Mouse (Mus musculus): ENCODE results near the gene Rpl7l1.
"Not testable (repeated sequence)": the region's sequence is repeated elsewhere in the genome, so short reads cannot be mapped to it uniquely, and the experiment has no call there.

Rpl7l1 gene

DNA sequence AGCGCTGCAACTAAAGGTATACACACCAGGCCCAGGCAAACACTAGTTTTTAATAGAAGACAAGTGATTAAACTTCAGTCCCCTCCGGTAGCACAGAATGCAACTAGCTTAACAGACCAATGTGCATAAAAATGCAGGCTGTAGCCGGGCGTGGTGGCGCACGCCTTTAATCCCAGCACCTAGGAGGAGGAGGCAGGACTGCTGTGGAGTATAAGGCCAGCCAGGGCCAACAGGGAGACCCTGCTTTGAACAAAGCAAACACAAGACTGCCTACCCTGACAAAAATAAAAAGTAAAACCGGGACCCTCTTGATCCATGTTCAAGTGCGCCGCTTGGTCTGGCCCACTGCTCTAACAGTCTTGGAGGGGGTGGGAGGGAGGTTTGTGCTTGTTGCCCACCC, 7.4 kb downstream of the Rpl7l1 start:
- no peak for DNase-seq (ENCODE audit: low read depth, low spot score)

DNA sequence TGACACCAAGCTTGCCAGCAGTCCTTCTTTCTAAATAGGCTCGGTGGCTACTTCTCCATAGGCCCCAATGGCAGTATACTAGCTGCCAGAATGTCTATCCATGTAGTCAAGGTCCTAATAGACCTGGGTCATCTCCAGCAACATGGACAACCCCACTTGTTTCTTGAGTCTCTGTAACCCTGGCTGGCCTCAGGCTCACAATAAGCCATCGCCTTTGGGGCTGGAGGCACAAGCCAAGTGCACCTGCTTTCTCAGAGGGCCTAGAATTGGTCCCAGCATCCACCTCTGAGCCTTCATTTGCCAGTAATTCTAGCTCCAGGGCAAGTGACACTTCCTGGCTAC, 8.4 kb downstream of the Rpl7l1 start:
- DNase-seq (ENCODE audit: low read depth, low spot score), result no peak

DNA sequence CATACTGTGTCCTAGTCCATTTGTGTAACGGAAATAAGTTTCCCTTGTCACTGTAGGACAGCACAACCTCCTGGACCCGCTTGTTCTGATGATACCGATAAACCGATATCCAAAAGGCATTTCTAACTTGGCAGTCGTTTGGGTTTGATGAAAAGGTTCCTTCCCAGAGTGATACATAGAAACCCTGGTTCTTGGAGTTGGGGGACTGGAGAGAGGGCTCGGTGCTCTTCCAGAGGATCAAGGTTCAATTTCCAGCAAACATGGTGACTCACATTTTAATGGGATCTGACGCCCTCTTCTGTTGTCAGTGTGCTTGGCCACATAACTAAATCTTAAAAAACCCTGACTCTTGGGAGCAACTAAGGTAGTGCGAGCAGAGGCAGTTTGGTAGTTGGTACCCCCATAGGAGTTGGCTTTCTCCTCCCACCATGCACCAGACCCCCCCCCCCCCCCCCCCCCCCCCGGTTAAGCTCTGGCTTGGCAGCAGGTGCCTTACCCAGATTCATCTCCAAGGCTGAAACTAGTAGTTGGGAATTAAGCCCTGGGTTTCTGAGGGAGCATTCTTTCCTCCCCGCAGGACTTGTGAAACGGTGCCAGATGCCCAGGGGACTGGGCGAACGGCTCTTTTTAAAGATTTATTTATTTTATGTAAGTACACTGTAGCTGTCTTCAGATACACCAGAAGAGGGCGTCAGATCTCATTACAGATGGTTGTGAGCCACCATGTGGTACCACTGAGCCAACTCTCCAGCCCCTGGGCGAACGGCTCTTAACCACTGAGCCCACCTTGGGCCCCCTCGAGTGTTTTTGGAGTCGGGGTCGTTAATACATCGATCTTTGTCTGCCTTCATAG, 9.0 kb downstream of the Rpl7l1 start:
- DNase-seq (ENCODE audit: low read depth, low spot score), result peak; percentile 76

DNA sequence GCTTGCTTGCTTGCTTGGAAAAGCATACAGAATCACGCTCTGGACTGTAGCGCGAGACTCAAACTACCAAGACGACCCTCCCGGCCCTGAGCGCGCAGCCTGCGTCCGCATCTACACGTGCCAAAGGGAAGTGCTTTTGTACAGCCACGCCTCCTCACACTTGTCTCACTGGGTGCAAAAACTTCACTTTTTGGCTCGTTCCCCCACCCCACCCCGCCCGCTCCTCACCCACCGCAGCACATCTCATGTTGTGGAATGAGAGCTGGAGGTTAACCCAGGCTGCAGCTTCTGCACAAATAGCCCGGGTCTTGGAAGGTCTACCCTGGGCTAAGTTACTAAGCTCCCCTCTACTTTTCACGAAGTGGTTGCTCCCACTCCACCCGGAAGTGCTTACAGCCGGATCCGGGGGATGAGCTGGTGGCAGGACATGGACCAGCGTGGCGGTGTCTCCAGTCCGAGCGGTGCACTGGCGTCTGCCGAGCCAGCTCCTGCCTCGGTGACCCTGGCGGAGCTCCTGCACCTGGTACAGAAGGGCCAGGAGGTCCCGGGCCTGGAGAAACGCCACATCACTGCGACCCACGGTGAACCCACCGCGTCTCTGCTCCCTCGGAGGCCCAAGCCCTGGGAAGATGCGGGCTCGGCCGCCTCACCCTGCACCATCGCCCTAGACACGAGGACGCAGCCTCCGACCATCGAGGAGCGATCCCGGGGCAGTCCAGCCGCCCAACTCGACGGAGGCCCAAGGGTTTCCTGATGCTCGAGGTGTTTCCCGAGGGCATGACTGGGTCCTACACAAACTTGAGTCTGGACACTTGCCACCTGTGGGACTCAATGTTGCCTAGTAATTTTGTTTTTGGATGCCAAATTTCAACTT, 9.8 kb downstream of the Rpl7l1 start, which contains the start of gene 2310039H08Rik:
TSS of gene 2310039H08Rik (plus strand) at position 232 of the 874 bp plus-strand sequence.
- DNase-seq (ENCODE audit: low read depth, low spot score), result peak; percentile 94

DNA sequence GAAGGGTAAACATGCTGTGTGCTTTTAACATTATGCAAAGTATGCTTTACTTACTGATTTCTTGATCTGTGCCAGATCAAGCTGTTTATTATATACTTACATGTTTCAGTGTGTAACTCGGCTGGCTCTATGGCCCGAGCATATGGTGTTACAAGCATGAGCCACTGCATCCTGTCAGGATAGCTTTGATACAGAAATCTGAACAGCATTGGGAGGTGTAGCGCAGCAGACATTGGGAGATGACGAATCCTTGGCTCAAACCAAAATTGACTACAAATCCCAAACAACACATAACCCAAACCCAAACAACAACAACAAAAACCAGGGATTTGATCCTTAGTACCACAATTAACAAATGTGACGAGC, 10.5 kb downstream of the Rpl7l1 start:
- no peak for DNase-seq (ENCODE audit: low read depth, low spot score)

DNA sequence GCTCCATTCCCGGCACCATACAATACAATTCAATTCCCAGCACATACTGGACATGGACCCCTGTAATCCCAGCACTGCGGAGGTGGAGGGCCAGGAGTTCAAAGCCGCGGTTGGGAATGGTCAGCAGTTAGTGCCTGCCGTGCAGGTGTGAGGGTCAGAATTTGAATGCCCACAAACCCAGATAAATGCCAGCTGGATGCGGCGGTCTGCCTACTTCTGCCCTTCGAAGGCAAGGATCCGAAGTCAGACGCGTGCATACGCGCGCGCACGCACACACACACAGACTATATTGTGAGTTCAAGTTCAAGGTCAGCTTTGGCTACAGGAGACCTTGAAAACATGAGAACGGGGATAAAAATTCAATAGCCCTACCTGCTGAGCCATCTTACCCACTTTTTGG, 10.9 kb downstream of the Rpl7l1 start:
- DNase-seq (ENCODE audit: low read depth, low spot score), result no peak

DNA sequence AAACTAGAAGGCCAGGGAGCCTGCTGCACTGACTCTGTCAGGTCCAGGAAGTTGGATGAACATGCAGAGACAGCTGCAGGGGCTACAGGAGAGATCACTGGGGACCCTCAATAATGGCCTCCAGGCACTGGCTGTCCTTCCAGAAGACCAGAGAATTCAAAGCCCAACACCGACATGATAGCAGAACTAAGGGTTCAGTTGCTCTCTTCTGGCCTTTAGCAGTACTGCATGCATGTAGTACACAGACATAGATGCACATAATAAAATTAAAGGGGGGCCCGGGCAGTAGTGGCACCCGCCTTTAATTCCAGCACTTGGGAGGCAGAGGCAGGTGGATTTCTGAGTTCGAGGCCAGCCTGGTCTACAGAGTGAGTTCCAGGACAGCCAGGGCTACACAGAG, 11.4 kb downstream of the Rpl7l1 start:
- DNase-seq (ENCODE audit: low read depth, low spot score), result peak; percentile 33

DNA sequence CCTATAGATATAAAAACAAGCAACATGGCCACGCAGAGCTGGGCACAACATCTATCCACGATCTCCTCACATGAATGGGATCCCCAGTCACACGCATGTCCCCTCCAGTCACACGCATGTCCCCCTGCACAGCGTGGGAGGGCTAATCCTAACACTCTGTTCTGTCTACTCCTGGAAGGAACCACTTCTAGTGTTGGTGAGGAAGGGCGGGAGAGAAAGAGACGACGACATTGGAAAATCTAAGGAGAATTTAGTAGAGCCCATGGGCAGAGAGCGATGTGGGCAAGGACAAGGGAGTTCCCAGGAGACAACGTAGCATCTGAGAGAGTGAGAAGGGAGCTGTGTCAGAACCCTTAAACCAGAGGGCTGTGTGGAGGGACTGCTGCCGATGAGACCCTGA, 11.9 kb downstream of the Rpl7l1 start:
- no peak for DNase-seq (ENCODE audit: low read depth, low spot score)

DNA sequence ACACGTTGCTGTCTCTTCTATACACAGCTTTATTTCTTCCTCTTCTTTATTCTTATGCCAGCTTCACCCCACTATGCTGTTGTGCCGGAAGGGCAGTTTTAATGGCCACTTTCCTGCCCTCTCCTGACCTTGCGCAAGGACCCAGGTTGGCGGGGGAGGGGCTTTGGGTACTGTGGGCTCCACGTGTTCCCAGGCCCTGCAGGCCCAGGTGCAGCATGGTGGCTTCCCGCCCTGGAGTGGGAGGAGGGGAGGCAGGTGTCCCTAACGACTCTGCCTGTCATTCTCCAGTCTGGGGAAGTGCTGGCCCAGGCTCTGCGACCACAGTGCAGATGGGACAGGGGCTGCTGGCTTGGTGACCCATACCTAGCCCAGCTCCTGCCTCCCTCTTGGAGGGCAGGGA, 14.6 kb downstream of the Rpl7l1 start:
- no peak for DNase-seq (ENCODE audit: low read depth, low spot score)

DNA sequence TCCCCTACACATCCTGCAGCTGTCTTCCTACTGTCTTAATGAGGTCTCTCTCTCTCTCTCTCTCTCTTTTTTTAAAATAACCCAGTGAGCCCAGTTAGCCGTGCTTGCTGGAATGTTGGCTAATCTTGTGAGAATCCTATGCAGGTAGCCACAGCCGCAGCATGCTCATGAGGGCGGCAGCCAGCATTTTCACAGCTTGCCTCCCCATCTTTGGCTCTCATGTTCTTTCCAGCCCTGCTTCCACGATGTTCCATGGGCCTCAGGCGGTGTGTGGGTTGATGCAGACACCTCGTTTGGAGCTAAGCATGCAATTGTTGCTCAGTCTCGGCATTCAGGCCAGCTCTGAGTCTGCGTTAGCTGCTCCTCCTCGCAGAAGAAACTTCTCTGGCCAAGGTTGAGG, 17.6 kb downstream of the Rpl7l1 start:
- not testable (repeated sequence) for DNase-seq (ENCODE audit: low read depth, low spot score)

DNA sequence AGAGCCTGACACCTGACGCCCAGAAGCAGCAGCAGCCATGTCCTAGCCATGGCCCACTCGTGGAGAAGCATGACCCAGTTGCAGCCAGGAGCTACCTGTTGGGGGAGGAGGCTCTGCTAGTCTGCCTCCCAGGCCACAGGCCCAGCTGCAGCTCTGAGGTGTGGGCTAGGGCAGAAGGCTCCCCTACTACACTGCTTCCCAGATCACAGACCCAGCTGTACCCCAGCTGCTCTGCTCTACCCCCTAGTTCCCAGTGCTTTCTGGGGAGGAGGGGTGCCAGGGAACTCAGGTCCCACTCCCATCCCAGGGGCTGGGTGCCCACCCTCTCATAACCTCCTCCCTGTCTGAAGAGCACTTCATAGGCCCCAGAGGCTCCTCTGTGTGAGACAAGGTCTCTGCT, 18.9 kb downstream of the Rpl7l1 start, which contains the start of gene Ptcra:
TSS of gene Ptcra (minus strand) at position 169 of the 400 bp plus-strand sequence.
- no peak for DNase-seq (ENCODE audit: low read depth, low spot score)

DNA sequence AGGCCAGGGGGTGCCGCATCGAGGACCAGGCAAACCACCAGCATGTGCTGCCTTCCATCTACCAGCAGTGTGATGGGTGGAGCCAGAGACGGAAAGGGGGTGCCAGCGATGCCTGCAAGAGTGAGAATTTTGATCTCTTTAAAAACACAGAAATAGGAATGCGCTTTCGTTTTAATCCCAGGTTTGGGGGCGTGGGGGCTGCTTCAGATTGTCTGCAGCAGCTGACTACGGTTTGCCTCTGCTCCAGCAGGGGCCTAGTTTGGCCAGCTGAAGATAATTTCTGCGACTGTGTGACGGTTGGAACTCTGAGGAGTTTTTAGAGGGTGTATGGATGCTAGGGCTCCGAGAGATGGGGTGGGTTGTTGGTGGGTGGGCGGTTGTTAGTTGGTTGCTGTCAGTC, 23.7 kb downstream of the Rpl7l1 start:
- no peak for DNase-seq (ENCODE audit: low read depth, low spot score)

DNA sequence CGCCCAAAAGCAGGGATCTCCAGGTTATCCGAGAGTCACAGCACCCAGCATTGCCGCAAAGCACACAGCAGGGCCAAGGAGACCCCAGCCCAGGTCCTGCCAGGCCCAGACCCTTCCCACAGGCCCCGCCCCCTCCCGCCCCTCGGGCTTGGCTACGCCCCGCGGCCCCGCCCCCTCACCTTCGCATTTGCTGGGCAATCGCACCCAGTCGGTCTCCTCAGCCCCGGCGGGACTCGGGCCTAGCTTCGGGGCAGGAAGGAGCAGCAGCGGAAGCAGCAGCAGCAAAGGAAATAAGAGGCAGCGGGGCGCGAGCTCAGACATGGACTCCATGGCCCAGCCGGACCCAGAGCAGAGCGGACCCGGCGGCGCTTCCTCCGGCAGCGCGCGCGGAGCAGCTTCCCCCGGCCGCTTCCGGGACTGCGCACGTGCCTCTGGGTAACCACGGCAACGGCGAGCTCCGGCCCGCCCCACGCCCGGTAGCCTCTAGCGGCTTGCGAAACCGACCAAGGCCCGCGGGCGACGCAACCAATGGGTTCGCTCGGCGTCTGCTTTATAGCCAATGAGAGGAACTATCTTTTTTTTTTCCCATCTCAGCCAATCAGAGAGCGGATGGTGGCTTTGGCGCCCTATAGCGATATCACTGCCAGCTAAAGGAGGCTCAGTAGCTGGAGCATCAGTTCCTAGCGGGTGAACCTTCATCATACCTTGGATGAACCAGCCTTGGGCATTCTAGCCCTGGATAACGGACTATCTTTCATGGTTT, 30.5 kb downstream of the Rpl7l1 start, which contains the start of gene Cnpy3:
TSS of gene Cnpy3 (minus strand) at position 421 of the 763 bp plus-strand sequence.
- peak; percentile 98 for DNase-seq (ENCODE audit: low read depth, low spot score)

DNA sequence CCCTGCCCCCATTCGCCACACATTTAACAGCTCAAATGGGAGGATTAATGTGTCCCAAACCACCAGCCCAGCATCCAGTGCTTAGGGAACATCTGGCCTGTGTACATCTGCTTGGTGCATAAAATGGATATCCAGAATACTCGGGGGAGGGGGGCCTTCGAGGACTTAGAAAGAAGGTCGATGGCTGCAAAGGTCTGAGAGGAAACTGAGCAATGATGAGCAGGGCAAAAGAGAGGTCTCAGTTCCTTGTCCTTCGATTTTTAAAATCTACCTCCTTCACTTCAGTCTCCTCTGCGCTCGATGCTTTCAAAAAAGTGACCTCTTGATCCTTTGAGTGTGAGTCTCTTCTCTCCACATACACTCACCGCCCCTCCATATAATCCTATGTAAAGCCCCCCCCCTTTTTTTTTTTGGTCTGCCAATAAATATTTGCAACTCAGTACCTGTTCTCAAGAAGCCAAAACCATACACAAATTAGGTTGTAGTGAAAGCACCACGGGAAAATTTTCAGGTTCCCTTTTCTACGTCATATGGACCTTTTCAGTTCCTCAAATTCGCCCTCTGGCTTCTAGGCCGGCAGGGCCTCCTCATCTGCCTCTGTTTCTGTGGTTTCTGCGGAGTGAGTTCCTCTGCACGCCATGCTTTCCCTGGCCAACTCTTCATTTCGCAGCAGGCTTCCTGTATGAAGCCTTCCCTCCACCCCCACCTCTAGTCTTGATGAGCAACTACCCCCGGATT, 31.2 kb downstream of the Rpl7l1 start:
- DNase-seq (ENCODE audit: low read depth, low spot score), result peak; percentile 71

DNA sequence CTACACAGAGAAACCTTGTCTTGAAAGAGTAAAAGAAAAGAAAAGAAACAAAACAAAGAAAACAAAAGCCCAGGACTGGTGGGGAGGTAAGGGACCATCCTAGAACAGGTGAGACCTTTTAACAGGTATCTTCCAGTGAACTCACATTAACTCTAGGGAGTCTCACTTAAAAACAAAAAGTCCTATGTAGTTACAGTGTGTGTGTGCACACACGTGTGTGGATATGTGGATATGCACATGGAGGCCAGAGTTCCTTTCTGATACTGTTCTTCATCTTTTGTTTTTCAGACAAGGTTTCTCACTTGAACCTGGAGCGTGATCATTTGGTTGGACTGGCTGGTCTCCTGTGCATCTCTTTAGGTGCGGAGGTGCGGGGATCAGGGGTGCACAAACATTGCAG, 31.9 kb downstream of the Rpl7l1 start:
- DNase-seq (ENCODE audit: low read depth, low spot score), result no peak

DNA sequence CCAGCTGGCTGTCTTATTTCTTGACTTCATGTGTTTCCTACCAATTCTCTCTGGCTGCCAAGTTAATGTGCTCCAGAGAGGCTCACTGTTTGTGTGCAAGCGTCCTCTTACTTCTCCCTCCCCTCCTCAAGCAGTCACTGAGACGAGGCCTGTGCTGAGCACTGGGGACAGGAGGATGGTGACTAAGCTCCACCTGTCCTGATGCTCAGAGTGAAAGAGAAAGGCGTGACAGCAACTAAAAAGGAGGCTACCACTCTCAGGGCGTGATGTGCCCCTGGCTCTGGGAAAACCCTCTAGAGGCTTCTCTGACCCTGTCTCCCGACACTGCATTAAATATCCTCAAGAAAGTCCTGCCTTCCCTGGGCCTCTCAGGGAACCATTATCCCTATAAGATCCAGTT, 33.2 kb downstream of the Rpl7l1 start:
- no peak for DNase-seq (ENCODE audit: low read depth, low spot score)

DNA sequence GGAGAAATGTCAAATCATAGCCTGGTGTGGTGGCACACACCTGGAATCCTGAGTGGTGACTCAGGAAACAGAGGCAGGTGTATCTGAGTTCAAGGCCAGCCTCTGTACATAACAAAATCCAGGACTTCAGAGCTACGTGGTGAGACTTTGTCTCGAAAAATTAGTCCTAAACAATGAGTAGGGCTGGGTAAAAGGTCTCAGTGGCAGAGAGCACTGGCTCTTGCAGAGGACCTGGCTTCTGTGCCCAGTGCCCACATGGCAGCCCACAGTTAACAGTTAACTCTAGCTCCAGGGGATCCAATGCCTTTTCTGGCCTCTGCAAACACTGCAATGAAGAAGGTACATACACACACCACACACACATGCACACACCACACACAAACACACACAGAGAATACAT, 34.7 kb downstream of the Rpl7l1 start:
- DNase-seq (ENCODE audit: low read depth, low spot score), result no peak

DNA sequence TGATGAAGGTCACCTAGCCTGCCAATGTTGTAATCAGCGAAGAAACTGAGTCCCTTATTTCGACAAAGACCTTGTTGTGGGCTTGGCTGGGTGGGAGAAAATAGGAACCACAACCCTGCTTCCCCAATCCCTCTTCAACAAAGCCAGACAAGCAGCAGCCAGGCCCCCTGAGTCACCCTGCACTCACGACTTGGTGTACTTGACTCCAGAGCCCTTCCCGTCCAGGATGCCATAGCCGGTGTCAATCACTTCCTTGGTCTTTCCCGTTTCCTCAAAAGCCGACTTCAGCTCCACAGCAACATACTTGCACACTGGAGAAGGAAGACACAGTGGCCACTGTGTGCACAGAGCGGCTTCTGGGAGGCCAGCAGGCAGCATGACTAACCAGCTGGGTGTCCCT, 35.2 kb downstream of the Rpl7l1 start:
- DNase-seq (ENCODE audit: low read depth, low spot score), result peak; percentile 17

DNA sequence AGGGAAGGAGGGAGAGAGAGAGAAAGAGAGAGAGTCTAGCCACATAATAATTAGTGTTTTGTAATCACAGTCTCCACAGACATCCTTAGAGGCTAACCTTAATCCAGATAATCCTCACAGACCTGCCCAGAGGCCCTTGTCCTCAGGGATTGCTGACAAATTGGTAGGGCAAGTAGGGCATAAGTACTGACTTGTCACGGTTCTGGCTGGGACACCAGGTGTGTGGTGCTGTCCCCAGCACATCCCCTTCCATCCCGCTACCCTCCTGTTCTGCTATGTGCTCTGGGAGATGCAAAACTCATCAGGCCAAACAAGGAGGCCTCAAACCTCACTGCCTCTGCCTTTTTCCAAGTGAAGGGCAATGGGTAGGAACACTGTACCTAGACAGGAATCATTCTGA, 37.0 kb downstream of the Rpl7l1 start:
- no peak for DNase-seq (ENCODE audit: low read depth, low spot score)

DNA sequence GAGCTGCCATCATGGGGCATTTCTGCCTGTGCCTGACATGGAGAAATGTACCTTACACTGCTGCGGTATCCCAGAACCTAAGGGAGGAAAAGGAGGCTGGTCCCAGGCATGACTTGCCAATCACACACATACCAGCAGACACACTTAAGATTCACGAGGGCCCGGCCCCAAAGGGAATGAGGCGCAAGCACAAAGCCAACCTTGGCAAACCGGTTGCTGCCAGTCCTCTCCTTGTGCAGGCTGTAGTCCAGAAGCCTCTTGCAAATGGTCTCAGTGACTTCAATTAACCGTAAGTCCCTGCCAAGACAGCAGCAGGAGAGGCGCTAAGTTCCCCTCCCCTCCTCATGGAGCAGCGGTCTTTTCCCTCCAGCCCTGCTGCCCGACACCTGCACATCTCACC, 39.5 kb downstream of the Rpl7l1 start:
- DNase-seq (ENCODE audit: low read depth, low spot score), result no peak

DNA sequence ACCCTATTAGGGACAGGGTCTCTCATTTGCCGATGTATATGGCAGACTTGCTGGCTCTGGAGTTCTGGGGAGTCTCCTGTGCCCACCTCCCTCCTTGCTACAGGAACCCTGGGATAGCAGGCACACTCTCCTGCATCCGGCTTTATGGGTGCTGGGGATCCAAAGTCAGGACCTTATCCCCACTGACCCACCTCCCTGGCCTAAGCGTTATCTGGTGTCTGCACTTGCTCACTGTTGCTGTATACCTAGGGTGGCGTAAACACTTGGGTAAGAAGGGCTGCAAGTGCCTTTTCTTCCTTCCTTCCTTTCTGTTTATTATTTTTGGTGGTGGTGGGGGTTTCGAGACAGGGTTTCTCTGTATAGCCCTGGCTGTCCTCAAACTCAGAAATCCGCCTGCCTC, 41.2 kb downstream of the Rpl7l1 start:
- DNase-seq (ENCODE audit: low read depth, low spot score), result no peak

Measured in 3T3-L1 (cell line).